Mouse (Mus musculus): Measurements from ENCODE around the gene Unc13a.

Gene Unc13a

GRCm38 (mm10) chr8:71625088-71625487 lies 46.5 kb downstream of the Unc13a start:
- no peak for DNase-seq (ENCODE audit: low read depth)

GRCm38 (mm10) chr8:71619786-71620185 lies 51.8 kb downstream of the Unc13a start:
- no peak for DNase-seq (ENCODE audit: low read depth)

- no peak for DNase-seq (ENCODE audit: low read depth)
Measured at GRCm38 (mm10) chr8:71613418-71613817, 58.1 kb downstream of the Unc13a start.

GRCm38 (mm10) chr8:71612141-71612540 lies 59.4 kb downstream of the Unc13a start:
- DNase-seq (ENCODE audit: low read depth): peak; percentile 15

- DNase-seq (ENCODE audit: low read depth): peak; percentile 99
Measured at GRCm38 (mm10) chr8:71610822-71611651, 60.5 kb downstream of the Unc13a start, which contains the start of gene Colgalt1. Colgalt1 (plus strand) TSS chr8:71610998.

- DNase-seq (ENCODE audit: low read depth): no peak
Measured at GRCm38 (mm10) chr8:71604021-71604420, 67.5 kb downstream of the Unc13a start.

- no peak for DNase-seq (ENCODE audit: low read depth)
Measured at GRCm38 (mm10) chr8:71602666-71603334, 68.8 kb downstream of the Unc13a start.

- DNase-seq (ENCODE audit: low read depth): peak; percentile 69
Measured at GRCm38 (mm10) chr8:71601939-71602665, 69.5 kb downstream of the Unc13a start.

- DNase-seq (ENCODE audit: low read depth): no peak
Measured at GRCm38 (mm10) chr8:71598841-71599240, 72.7 kb downstream of the Unc13a start.

- DNase-seq (ENCODE audit: low read depth): no peak
Measured at GRCm38 (mm10) chr8:71598375-71598774, 73.2 kb downstream of the Unc13a start.

GRCm38 (mm10) chr8:71597451-71597850 lies 74.1 kb downstream of the Unc13a start, which contains the start of gene Fam129c:
Fam129c (plus strand) TSS chr8:71597648.
- no peak for DNase-seq (ENCODE audit: low read depth)

- DNase-seq (ENCODE audit: low read depth): peak; percentile 57
Measured at GRCm38 (mm10) chr8:71596798-71597197, 74.8 kb downstream of the Unc13a start.

GRCm38 (mm10) chr8:71596384-71596783 lies 75.2 kb downstream of the Unc13a start:
- DNase-seq (ENCODE audit: low read depth): no peak

GRCm38 (mm10) chr8:71595862-71596261 lies 75.7 kb downstream of the Unc13a start:
- DNase-seq (ENCODE audit: low read depth): peak; percentile 91

GRCm38 (mm10) chr8:71594324-71594722 lies 77.2 kb downstream of the Unc13a start:
- DNase-seq (ENCODE audit: low read depth): no peak

GRCm38 (mm10) chr8:71593556-71594323 lies 77.8 kb downstream of the Unc13a start:
- no peak for DNase-seq (ENCODE audit: low read depth)

- peak; percentile 73 for DNase-seq (ENCODE audit: low read depth)
Measured at GRCm38 (mm10) chr8:71592374-71593170, 79.0 kb downstream of the Unc13a start.

- peak; percentile 95 for DNase-seq (ENCODE audit: low read depth)
Measured at GRCm38 (mm10) chr8:71591471-71592373, 79.8 kb downstream of the Unc13a start, which contains the start of gene Pgls. Pgls (plus strand) TSS chr8:71592176.

- DNase-seq (ENCODE audit: low read depth): no peak
Measured at GRCm38 (mm10) chr8:71591017-71591416, 80.5 kb downstream of the Unc13a start.

- DNase-seq (ENCODE audit: low read depth): no peak
Measured at GRCm38 (mm10) chr8:71588762-71589161, 82.8 kb downstream of the Unc13a start.
